Mouse (Mus musculus) olfactory bulb, adult 2 months (tissue): ENCODE results near the gene Fbxl17.

ENCODE experiments used
- CTCF ChIP-seq: fragments of 200-500 bp; IDR thresholded peaks from 2 replicates; pipeline ENCODE4 v1.5.1; 2012; ENCODE audit warnings: low read depth, mild to moderate bottlenecking, low read length, moderate library complexity; ENCODE audit not compliant: insufficient read depth
- POLR2A ChIP-seq: fragments of 200-500 bp; IDR thresholded peaks from 2 replicates; pipeline ENCODE4 v1.6.1; 2012; ENCODE audit warnings: mild to moderate bottlenecking, low read depth, low read length, moderate library complexity; ENCODE audit not compliant: insufficient read depth

- TF ChIP-seq CTCF, result no peak
- no peak for TF ChIP-seq POLR2A
Observed at GRCm38 (mm10) chr17:63119701-63120100, 380.1 kb downstream of the Fbxl17 start.
